Mouse (Mus musculus) spleen, adult 12 weeks (tissue): ENCODE data around the gene Gm29866.
"Not testable (repeated sequence)": the region's sequence is repeated elsewhere in the genome, so short reads cannot be mapped to it uniquely, and the experiment has no call there.

ENCODE experiments used
- DNase-seq: peaks from one replicate; pipeline ENCODE4 v3.0.0; 2022; ENCODE audit warnings: low spot score

The Gm29866 gene

GRCm38 (mm10) chrY:20993557-20993956, at the start of gene Gm29866:
Gm29866 (minus strand) TSS chrY:20993657.
- DNase-seq = not testable (repeated sequence)
